Mouse (Mus musculus): ENCODE data around the gene Bspry. TPM values are rescaled to one million over a fixed set of nuclear protein-coding genes. Genes with fewer than 3 reads are reported as not detected.

Gene Bspry
- polyA plus RNA-seq, 1 experiment from 2014 or later, result 0.27 TPM

GRCm38 (mm10) chr4:62440544-62440943, 39.3 kb upstream of the Bspry start:
- H3K36me3 ChIP-seq (ENCODE audit: control insufficient read depth, insufficient read depth), result no peaks in the 10 kb centered on the region
- H3K4me3 ChIP-seq (ENCODE audit: low read depth, low read length), result no peak overlapping the region
- H3K4me1 ChIP-seq (ENCODE audit: control insufficient read depth, low read depth, low read length), result no peaks in the 10 kb centered on the region
- ATAC-seq (ENCODE audit: low read depth), result no peak
- no peaks in the 10 kb centered on the region for H3K9me3 ChIP-seq (replicated peaks; ENCODE audit: control insufficient read depth, low read length)
- H3K27me3 ChIP-seq (ENCODE audit: control insufficient read depth, insufficient read depth, low read depth, low read length), result no peaks in the 10 kb centered on the region
- no peak overlapping the region for H3K4me2 ChIP-seq (ENCODE audit: low read depth, low read length)
- 48% methylated on average over 4 of the region's 4 CpGs for WGBS (ENCODE audit: insufficient replicate concordance)
- H3K27ac ChIP-seq (ENCODE audit: low read length), result no peak overlapping the region
- H3K9ac ChIP-seq (ENCODE audit: low read depth, low read length), result no peak overlapping the region

- Histone ChIP-seq H3K9me3 (replicated peaks; ENCODE audit: control insufficient read depth, low read length) (no peaks in the 10 kb centered on the region), H3K4me2 (ENCODE audit: low read depth, low read length) (no peak overlapping the region), H3K4me1 (ENCODE audit: control insufficient read depth, low read depth, low read length) (no peaks in the 10 kb centered on the region), H3K4me3 (ENCODE audit: low read depth, low read length) (no peak overlapping the region), H3K27ac (ENCODE audit: low read length) (no peak overlapping the region), H3K27me3 (ENCODE audit: control insufficient read depth, insufficient read depth, low read depth, low read length) (no peaks in the 10 kb centered on the region), H3K9ac (ENCODE audit: low read depth, low read length) (no peak overlapping the region), H3K36me3 (ENCODE audit: control insufficient read depth, insufficient read depth) (no peaks in the 10 kb centered on the region)
- WGBS (ENCODE audit: insufficient replicate concordance), result 62% methylated on average over 4 of the region's 4 CpGs
- ATAC-seq (ENCODE audit: low read depth), result no peak
Measured at GRCm38 (mm10) chr4:62440986-62441385, 38.9 kb upstream of the Bspry start.

- ATAC-seq (ENCODE audit: low read depth), result no peak
- 40% methylated on average over 5 of the region's 5 CpGs for WGBS (ENCODE audit: insufficient replicate concordance)
- Histone ChIP-seq H3K9ac (ENCODE audit: low read depth, low read length) (no peak overlapping the region), H3K36me3 (ENCODE audit: control insufficient read depth, insufficient read depth) (no peaks in the 10 kb centered on the region), H3K27ac (ENCODE audit: low read length) (no peak overlapping the region), H3K9me3 (replicated peaks; ENCODE audit: control insufficient read depth, low read length) (no peaks in the 10 kb centered on the region), H3K27me3 (ENCODE audit: control insufficient read depth, insufficient read depth, low read depth, low read length) (no peaks in the 10 kb centered on the region), H3K4me2 (ENCODE audit: low read depth, low read length) (no peak overlapping the region), H3K4me3 (ENCODE audit: low read depth, low read length) (no peak overlapping the region), H3K4me1 (ENCODE audit: control insufficient read depth, low read depth, low read length) (no peaks in the 10 kb centered on the region)
Measured at GRCm38 (mm10) chr4:62454995-62455394, 24.9 kb upstream of the Bspry start.

- no peak overlapping the region for H3K4me2 ChIP-seq (ENCODE audit: low read depth, low read length)
- ATAC-seq (ENCODE audit: low read depth), result no peak
- H3K27me3 ChIP-seq (ENCODE audit: control insufficient read depth, insufficient read depth, low read depth, low read length), result no peaks in the 10 kb centered on the region
- H3K4me3 ChIP-seq (ENCODE audit: low read depth, low read length), result no peak overlapping the region
- H3K27ac ChIP-seq (ENCODE audit: low read length), result no peak overlapping the region
- H3K4me1 ChIP-seq (ENCODE audit: control insufficient read depth, low read depth, low read length), result no peaks in the 10 kb centered on the region
- 85% methylated on average over 3 of the region's 3 CpGs for WGBS (ENCODE audit: insufficient replicate concordance)
- no peak overlapping the region for H3K9ac ChIP-seq (ENCODE audit: low read depth, low read length)
- no peaks in the 10 kb centered on the region for H3K9me3 ChIP-seq (replicated peaks; ENCODE audit: control insufficient read depth, low read length)
- H3K36me3 ChIP-seq (ENCODE audit: control insufficient read depth, insufficient read depth), result no peaks in the 10 kb centered on the region
Measured at GRCm38 (mm10) chr4:62459081-62459480, 20.8 kb upstream of the Bspry start.

- no peak overlapping the region for H3K4me2 ChIP-seq (ENCODE audit: low read depth, low read length)
- no peak overlapping the region for H3K9ac ChIP-seq (ENCODE audit: low read depth, low read length)
- no peaks in the 10 kb centered on the region for H3K4me1 ChIP-seq (ENCODE audit: control insufficient read depth, low read depth, low read length)
- H3K9me3 ChIP-seq (replicated peaks; ENCODE audit: control insufficient read depth, low read length), result no peaks in the 10 kb centered on the region
- WGBS (ENCODE audit: insufficient replicate concordance), result 80% methylated on average over 8 of the region's 8 CpGs
- ATAC-seq (ENCODE audit: low read depth), result no peak
- no peak overlapping the region for H3K27ac ChIP-seq (ENCODE audit: low read length)
- no peak overlapping the region for H3K4me3 ChIP-seq (ENCODE audit: low read depth, low read length)
- H3K36me3 ChIP-seq (ENCODE audit: control insufficient read depth, insufficient read depth), result no peaks in the 10 kb centered on the region
- no peaks in the 10 kb centered on the region for H3K27me3 ChIP-seq (ENCODE audit: control insufficient read depth, insufficient read depth, low read depth, low read length)
Measured at GRCm38 (mm10) chr4:62460348-62460747, 19.5 kb upstream of the Bspry start.

- Histone ChIP-seq H3K27ac (ENCODE audit: low read length) (no peak overlapping the region), H3K4me3 (ENCODE audit: low read depth, low read length) (no peak overlapping the region), H3K9me3 (replicated peaks; ENCODE audit: control insufficient read depth, low read length) (no peaks in the 10 kb centered on the region), H3K27me3 (ENCODE audit: control insufficient read depth, insufficient read depth, low read depth, low read length) (no peaks in the 10 kb centered on the region), H3K4me2 (ENCODE audit: low read depth, low read length) (no peak overlapping the region), H3K9ac (ENCODE audit: low read depth, low read length) (no peak overlapping the region), H3K4me1 (ENCODE audit: control insufficient read depth, low read depth, low read length) (no peaks in the 10 kb centered on the region), H3K36me3 (ENCODE audit: control insufficient read depth, insufficient read depth) (no peaks in the 10 kb centered on the region)
- WGBS (ENCODE audit: insufficient replicate concordance), result 80% methylated on average over 2 of the region's 2 CpGs
- ATAC-seq (ENCODE audit: low read depth), result no peak
Measured at GRCm38 (mm10) chr4:62463124-62463523, 16.7 kb upstream of the Bspry start.

- Histone ChIP-seq H3K27me3 (ENCODE audit: control insufficient read depth, insufficient read depth, low read depth, low read length) (no peaks in the 10 kb centered on the region), H3K9ac (ENCODE audit: low read depth, low read length) (no peak overlapping the region), H3K4me2 (ENCODE audit: low read depth, low read length) (no peak overlapping the region), H3K27ac (ENCODE audit: low read length) (no peak overlapping the region), H3K36me3 (ENCODE audit: control insufficient read depth, insufficient read depth) (no peaks in the 10 kb centered on the region), H3K4me1 (ENCODE audit: control insufficient read depth, low read depth, low read length) (peaks cover 5% of the 10 kb centered on the region), H3K9me3 (replicated peaks; ENCODE audit: control insufficient read depth, low read length) (no peaks in the 10 kb centered on the region), H3K4me3 (ENCODE audit: low read depth, low read length) (no peak overlapping the region)
- WGBS (ENCODE audit: insufficient replicate concordance), result 80% methylated on average over 1 of the region's 1 CpGs
- no peak for ATAC-seq (ENCODE audit: low read depth)
Measured at GRCm38 (mm10) chr4:62468158-62468557, 11.7 kb upstream of the Bspry start.

GRCm38 (mm10) chr4:62470598-62471051, 9.2 kb upstream of the Bspry start, which contains the start of gene Wdr31:
Gene Wdr31, minus strand, starts transcription at chr4:62470896.
- Histone ChIP-seq H3K4me1 (ENCODE audit: control insufficient read depth, low read depth, low read length) (peaks cover 5% of the 10 kb centered on the region), H3K36me3 (ENCODE audit: control insufficient read depth, insufficient read depth) (no peaks in the 10 kb centered on the region), H3K4me2 (ENCODE audit: low read depth, low read length) (peak within 1 kb of the TSS; percentile 89), H3K27ac (ENCODE audit: low read length) (no peak within 1 kb of the TSS), H3K4me3 (ENCODE audit: low read depth, low read length) (peak within 1 kb of the TSS; percentile 73), H3K9me3 (replicated peaks; ENCODE audit: control insufficient read depth, low read length) (no peaks in the 10 kb centered on the region), H3K27me3 (ENCODE audit: control insufficient read depth, insufficient read depth, low read depth, low read length) (no peaks in the 10 kb centered on the region), H3K9ac (ENCODE audit: low read depth, low read length) (peak within 1 kb of the TSS; percentile 61)
- WGBS (ENCODE audit: insufficient replicate concordance), result under 1% methylated on average over 30 of the region's 30 CpGs
- ATAC-seq (ENCODE audit: low read depth), result peak; percentile 93

GRCm38 (mm10) chr4:62472071-62472470, 7.8 kb upstream of the Bspry start:
- Histone ChIP-seq H3K9ac (ENCODE audit: low read depth, low read length) (no peak overlapping the region), H3K4me3 (ENCODE audit: low read depth, low read length) (no peak overlapping the region), H3K36me3 (ENCODE audit: control insufficient read depth, insufficient read depth) (no peaks in the 10 kb centered on the region), H3K27me3 (ENCODE audit: control insufficient read depth, insufficient read depth, low read depth, low read length) (no peaks in the 10 kb centered on the region), H3K4me1 (ENCODE audit: control insufficient read depth, low read depth, low read length) (peaks cover 5% of the 10 kb centered on the region), H3K27ac (ENCODE audit: low read length) (no peak overlapping the region), H3K4me2 (ENCODE audit: low read depth, low read length) (no peak overlapping the region), H3K9me3 (replicated peaks; ENCODE audit: control insufficient read depth, low read length) (no peaks in the 10 kb centered on the region)
- 79% methylated on average over 2 of the region's 2 CpGs for WGBS (ENCODE audit: insufficient replicate concordance)
- ATAC-seq (ENCODE audit: low read depth), result no peak

Data from liver, embryonic 16.5 days (tissue).